Mouse (Mus musculus) layer of hippocampus, adult 11-12 months (tissue): ENCODE results near the gene Ntrk3.

Experiments used
- DNase-seq: peaks from one replicate; pipeline ENCODE4 v3.0.0; 2022; ENCODE audit warnings: low spot score

Gene Ntrk3

GRCm38 (mm10) chr7:78720989-78721816, 16.6 kb downstream of the Ntrk3 start:
- DNase-seq: no peak

- no peak for DNase-seq
Measured at GRCm38 (mm10) chr7:78719795-78720460, 17.9 kb downstream of the Ntrk3 start.

- DNase-seq: peak; percentile 12
Measured at GRCm38 (mm10) chr7:78719117-78719516, 18.7 kb downstream of the Ntrk3 start.

- DNase-seq: peak; percentile 71
Measured at GRCm38 (mm10) chr7:78718191-78718609, 19.6 kb downstream of the Ntrk3 start.

- DNase-seq: no peak
Measured at GRCm38 (mm10) chr7:78707708-78708107, 30.1 kb downstream of the Ntrk3 start.

GRCm38 (mm10) chr7:78707122-78707521, 30.7 kb downstream of the Ntrk3 start:
- no peak for DNase-seq

GRCm38 (mm10) chr7:78702676-78703075, 35.1 kb downstream of the Ntrk3 start:
- no peak for DNase-seq

- no peak for DNase-seq
Measured at GRCm38 (mm10) chr7:78695200-78695599, 42.6 kb downstream of the Ntrk3 start.

- DNase-seq: no peak
Measured at GRCm38 (mm10) chr7:78693148-78693547, 44.7 kb downstream of the Ntrk3 start.

GRCm38 (mm10) chr7:78690956-78691355, 46.9 kb downstream of the Ntrk3 start:
- DNase-seq: peak; percentile 17

GRCm38 (mm10) chr7:78684943-78685342, 52.9 kb downstream of the Ntrk3 start:
- no peak for DNase-seq

- no peak for DNase-seq
Measured at GRCm38 (mm10) chr7:78680871-78681270, 56.9 kb downstream of the Ntrk3 start.

- DNase-seq: peak; percentile 21
Measured at GRCm38 (mm10) chr7:78669407-78669806, 68.4 kb downstream of the Ntrk3 start.

GRCm38 (mm10) chr7:78668916-78669315, 68.9 kb downstream of the Ntrk3 start:
- DNase-seq: no peak

GRCm38 (mm10) chr7:78668003-78668635, 69.7 kb downstream of the Ntrk3 start:
- DNase-seq: no peak

GRCm38 (mm10) chr7:78660832-78661231, 77.0 kb downstream of the Ntrk3 start:
- peak; percentile 27 for DNase-seq

GRCm38 (mm10) chr7:78659846-78660245, 78.0 kb downstream of the Ntrk3 start:
- no peak for DNase-seq

GRCm38 (mm10) chr7:78658026-78658425, 79.8 kb downstream of the Ntrk3 start:
- DNase-seq: peak; percentile 13

- DNase-seq: no peak
Measured at GRCm38 (mm10) chr7:78656181-78656580, 81.6 kb downstream of the Ntrk3 start.

- DNase-seq: no peak
Measured at GRCm38 (mm10) chr7:78653686-78654085, 84.1 kb downstream of the Ntrk3 start.

- no peak for DNase-seq
Measured at GRCm38 (mm10) chr7:78652296-78652695, 85.5 kb downstream of the Ntrk3 start.

GRCm38 (mm10) chr7:78651540-78651939, 86.3 kb downstream of the Ntrk3 start:
- DNase-seq: no peak

GRCm38 (mm10) chr7:78643667-78644066, 94.1 kb downstream of the Ntrk3 start:
- no peak for DNase-seq
